Mouse (Mus musculus) erythroblast, adult 5-6 weeks (primary cell): ENCODE results near the gene BC048679. TPM values are rescaled to one million over a fixed set of nuclear protein-coding genes. Genes with fewer than 3 reads are reported as not detected.
"Not testable (repeated sequence)": the region's sequence is repeated elsewhere in the genome, so short reads cannot be mapped to it uniquely, and the experiment has no call there.

Experiments used
- ATAC-seq: replicated peaks from 2 replicates; pipeline ENCODE4 v1.8.0; 2016; ENCODE audit warnings: moderate number of reproducible peaks, mild to moderate bottlenecking, moderate TSS enrichment, inconsistent platforms; ENCODE audit not compliant: poor library complexity, low FRiP score, severe bottlenecking
- total RNA-seq, 2 experiments: library from RNA; stranded (forward) in 1 of 2; stranded (reverse) in 1 of 2; fragments of 150-400 nt in 1 of 2; fragments of 200-764, 138-1000 nt in 1 of 2; gene quantifications; 2 replicates each; pipeline versions ENCODE4 v1.2.3 to v1.2.4; 2015 to 2017; ENCODE audit warnings: low replicate concordance in 2 of 2

The BC048679 gene
- total RNA-seq, 2 experiments from 2014 or later, result not detected

DNA sequence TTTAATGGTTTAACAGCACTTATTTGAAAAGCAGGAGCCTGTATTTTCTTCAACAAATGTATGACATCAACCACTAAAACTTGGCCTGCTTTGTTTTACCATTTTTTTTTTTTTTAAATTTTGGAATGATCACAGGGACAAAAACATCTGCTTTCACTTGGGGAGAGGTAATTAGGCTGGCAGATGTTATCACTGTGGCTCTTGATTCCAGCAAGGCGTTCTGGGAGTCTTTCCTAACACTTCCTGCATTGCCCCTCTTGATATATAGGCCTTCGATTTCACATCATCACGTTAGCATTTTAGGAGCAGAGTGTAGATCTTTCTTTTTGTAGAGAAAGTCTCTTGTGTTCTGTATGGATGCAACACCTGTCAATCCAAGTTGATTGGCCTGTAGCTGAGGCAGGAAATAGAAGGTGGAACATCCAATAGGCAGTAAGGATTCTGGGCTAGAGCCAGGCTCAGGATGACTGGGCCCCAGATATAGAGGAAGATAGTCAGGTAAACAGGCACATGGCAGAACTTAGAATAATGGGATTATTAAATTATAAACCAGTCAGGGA, 18.5 kb downstream of the BC048679 start:
- ATAC-seq, result no peak

DNA sequence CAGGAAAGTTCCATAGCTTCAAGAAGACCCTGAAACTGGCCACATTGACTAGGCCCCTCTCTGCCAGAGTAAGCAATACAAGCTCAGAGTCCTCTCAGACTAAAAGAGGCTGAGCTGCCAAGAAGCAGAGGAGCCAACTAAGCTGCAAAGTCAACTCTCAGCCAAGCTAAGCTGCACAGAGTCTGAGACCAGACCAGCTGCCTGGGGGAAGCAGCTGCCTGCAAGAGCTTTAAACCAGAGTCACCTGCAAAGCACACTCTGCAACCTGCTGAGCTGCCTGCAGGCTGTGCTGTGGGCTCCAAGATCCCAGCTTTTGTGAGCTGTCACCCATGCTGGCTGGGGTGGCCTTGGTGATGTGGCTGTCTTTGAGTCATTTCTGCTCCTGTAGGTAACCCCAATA, 19.8 kb downstream of the BC048679 start:
- ATAC-seq, result not testable (repeated sequence)

DNA sequence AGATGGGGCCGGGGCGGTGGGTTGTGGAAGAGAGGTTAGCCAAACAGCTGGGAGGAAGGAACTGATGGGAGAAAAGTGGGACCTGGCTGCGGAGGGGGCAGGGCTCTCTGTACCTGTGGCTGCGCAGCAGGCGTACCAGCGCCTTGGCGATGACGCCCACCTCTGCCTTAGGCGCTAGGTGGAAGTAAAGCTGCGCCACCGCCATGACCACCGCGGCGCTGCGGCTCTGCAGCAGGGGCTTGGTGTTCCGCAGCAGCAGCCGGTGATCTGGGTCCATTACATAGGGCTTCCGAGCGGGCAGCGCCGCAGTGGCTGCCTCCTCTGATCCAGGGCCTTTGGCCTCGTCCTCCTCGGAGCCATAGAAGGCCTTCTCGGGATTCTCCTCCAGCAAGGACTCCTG, 21.2 kb downstream of the BC048679 start:
- ATAC-seq, result no peak

DNA sequence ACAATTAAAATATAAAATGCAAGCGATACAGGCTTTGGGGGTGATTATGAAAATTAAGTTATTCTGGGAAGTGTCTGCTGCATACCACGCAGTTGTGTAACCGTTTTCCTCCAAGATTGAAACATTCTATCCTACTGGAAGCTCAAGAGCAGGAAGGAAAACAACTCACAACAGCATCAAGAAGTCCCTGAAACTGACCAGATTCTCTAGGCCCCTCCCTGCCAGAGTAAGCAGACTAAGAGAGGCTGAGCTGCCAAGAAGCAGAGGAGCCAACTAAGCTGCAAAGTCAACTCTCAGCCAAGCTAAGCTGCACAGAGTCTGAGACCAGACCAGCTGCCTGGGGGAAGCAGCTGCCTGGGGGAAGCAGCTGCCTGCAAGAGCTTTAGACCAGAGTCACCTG, 22.9 kb downstream of the BC048679 start:
- no peak for ATAC-seq

DNA sequence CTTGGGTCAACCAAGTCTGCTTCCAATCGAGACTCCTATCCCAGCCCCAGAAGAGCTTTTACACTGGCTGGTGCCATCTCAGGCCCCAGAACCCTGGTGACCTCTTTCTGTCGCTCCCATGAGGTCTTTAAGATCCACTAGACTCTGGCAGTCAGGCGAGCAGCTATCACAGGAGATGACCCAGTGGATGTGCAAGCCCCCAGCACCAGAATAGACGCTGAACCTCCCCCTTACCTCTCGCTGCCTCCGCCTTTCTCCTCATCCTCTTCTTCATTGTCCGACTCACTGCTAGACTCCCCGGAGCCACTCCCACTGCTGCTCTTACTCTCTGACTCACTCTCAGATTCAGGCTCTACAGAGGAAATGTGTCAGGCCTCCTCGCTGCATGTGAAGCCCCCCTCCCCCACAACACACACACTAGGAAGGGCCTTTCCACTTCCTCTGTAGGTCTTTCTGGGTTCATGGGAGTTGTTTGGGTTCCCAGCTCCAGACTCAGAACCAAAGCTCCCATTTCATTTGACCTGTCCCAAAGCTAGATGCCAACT, 33.1 kb downstream of the BC048679 start:
- ATAC-seq, result no peak

DNA sequence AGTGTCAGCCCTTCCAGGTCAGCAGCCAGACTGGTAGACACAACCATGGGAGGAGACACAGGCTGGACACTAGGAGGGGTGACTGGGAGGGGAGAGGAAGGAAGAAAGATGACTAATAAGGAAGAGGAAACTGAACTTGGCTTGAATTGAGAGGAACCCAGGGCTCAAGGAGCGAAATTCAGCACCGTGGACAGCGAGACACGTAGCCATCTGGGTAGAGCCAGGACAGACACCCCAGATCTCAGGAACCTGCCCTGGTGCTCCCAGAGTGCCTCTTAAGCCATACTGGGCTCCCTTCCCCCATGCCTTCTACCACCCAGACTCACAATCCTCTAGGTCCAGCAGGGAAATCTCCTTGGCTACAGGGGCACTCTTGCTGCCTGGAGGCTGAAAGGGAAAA, 34.0 kb downstream of the BC048679 start:
- no peak for ATAC-seq

DNA sequence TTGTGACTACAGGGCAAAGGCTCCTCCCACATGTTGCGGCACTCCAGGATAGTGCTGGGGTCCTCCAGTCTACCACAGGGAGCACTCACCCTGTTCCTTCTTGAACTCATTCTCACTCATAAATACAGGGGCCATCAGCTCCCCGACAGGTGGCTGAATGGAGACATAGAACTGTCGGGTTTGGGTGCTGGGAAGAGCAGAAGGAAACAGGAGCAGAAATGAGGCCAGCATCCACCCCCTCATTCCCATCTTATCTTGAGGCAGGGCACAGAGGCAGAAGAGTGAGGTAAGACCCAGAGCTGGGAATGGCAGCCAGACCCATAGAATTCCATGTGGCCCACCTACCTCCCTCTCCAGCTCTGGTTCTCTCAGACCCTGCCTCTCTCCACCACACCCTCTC, 35.3 kb downstream of the BC048679 start:
- ATAC-seq, result no peak

DNA sequence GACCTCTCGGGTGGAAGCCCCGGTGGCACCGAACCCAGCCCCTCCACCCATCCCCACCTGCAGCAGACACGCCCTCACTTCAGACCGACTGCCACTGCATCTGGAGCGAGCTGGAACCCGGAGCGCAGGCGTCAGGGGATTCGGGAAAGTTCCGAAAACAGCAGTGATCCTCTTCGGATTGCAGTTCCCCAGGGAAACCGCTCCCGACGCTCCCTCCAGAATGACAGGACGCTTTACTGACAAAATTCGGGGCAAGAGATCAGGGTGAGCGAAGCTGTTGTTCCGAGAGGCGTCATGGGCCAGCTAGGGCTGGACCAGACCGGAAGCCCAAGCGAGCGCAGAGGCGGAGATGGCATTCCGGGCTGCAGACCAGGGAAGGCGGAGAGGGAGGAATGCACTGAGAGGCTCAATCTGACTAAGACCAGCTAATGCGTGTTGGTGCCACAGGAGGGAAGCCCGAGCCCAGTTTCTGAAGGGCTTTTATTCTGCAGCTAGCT, 42.9 kb downstream of the BC048679 start, which contains the start of gene Cpeb1:
Cpeb1 (minus strand) TSS at position 311 of the 497 bp plus-strand sequence.
- no peak for ATAC-seq

DNA sequence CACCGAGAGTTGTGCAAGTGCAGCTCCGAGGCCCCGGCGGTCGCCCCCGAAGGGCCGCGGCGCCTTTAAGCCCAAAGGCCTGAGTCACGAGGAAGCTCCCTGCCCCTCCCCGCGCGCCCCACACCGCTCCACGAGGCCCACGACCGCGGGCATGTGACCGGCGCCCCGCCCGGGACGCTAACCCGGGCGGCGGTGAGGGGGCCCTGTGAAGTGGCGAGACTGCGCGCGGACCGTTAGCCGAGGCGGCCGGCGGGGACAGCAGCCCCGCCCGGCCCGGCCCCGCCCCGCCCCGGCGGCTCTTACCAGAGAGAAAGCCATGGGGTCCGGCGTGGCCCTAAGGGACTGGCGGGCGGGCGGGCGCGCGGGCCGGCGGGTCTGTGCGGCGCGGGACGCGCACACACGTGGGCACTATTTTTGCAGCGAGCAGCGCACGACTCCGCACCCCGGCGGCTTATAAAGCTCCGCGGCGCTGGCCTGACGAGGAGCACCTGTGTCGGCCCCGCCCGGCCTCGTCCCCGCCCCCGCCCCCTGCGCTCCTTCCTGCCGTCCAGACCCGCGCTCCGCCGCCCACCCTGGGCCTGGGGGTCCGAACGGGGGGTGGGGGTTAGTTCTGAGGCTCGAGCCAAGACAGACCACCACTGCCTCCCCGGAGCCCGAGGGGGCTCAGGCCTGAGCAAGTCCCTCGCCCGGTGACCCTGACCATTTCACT, 43.6 kb downstream of the BC048679 start:
- no peak for ATAC-seq

DNA sequence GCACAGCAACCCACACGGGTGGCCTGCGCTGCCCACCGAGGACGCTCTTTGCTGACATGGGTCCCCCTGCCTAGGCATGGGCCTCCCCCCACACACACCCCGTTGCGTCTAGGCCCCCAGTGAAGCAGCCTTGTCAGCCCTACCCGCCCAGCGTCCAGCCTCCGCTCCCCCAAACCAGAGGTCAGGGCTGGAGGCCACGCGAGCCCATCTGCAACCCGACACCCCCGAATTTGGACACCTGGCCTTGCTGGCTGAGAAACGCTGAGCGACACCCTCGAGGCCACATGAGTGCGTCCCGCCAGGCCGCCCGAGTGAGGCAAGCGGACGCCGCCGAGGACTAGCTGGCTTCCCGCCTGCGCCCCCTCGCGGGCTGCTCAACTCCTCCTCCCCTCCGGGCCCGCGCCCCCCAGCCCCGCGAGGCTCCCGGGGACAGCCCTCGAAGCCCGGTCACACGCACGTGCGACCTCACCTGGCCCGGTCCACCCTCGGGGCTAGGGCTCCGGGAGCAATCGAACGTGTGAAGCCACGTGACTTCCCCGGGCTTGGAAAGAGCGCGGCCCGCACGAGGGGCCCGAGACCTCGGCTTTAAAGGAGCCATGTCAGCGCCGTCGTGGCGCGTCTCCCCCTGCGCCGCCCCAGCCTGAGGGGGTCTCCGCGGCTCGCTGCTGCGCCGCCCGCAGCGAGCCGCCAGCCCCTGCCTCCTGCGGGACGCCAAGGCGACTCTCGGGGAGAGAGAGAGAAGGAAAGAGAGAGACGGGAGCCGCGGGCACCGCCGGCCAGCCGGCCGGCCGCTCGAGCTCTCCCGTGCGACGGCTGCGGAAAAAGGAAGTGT, 44.4 kb downstream of the BC048679 start:
- ATAC-seq, result no peak; the same call in 1 of the 2 replicates

DNA sequence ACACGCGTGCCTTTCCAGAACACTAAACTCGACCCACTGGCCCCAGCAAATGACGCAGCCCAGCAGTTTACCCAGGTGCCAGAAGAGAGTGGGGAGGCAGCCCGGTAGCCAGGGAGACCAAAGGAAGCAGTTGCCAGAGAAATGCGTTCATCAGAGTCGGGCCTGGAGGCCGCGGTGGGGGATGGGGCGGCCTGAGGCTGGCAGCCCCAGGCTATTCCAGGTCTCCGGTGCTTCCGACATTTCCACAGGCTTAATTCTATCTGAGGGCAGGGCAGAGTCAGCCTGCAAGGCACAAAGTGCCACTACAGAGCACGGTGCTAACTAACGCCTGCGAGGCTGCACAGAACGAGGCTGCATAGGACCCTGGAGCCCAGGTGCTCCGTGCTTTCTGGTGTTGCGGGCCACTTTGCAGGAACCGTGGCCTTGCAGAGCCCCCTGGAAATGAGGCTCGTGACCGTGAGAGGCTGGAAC, 45.1 kb downstream of the BC048679 start:
- ATAC-seq, result no peak

Other genes starting within 250 kb of the BC048679 start
- gene Rps17, start 153.0 kb downstream of the BC048679 start, total RNA-seq (2015; ENCODE audit: low replicate concordance), result 779 and 843 TPM in 2 replicates
- gene Rps17, start 153.0 kb downstream of the BC048679 start, total RNA-seq (2017; ENCODE audit: low replicate concordance), result 542 and 565 TPM in 2 replicates
- gene Cpeb1, start 42.8 kb downstream of the BC048679 start, total RNA-seq (2015; ENCODE audit: low replicate concordance), result not detected in 2 replicates
- gene Cpeb1, start 42.8 kb downstream of the BC048679 start, total RNA-seq (2017; ENCODE audit: low replicate concordance), result not detected in 2 replicates
- not detected in 2 replicates for gene Ap3b2, start 4.4 kb downstream of the BC048679 start, total RNA-seq (2015; ENCODE audit: low replicate concordance)
- not detected in 2 replicates for gene Ap3b2, start 4.4 kb downstream of the BC048679 start, total RNA-seq (2017; ENCODE audit: low replicate concordance)
- gene Fsd2, start 68.7 kb upstream of the BC048679 start, total RNA-seq (2015; ENCODE audit: low replicate concordance), result 0.84 TPM in 1 of 2 replicates, not detected in the other
- gene Fsd2, start 68.7 kb upstream of the BC048679 start, total RNA-seq (2017; ENCODE audit: low replicate concordance), result 0.28 and 0.34 TPM in 2 replicates
- gene Whamm, start 73.0 kb upstream of the BC048679 start, total RNA-seq (2015; ENCODE audit: low replicate concordance), result 19.4 and 22.3 TPM in 2 replicates
- 40.6 and 47.5 TPM in 2 replicates for gene Whamm, start 73.0 kb upstream of the BC048679 start, total RNA-seq (2017; ENCODE audit: low replicate concordance)
- gene Homer2, start 209.2 kb upstream of the BC048679 start, total RNA-seq (2015; ENCODE audit: low replicate concordance), result not detected in 2 replicates
- gene Homer2, start 209.2 kb upstream of the BC048679 start, total RNA-seq (2017; ENCODE audit: low replicate concordance), result 0.56 TPM in 1 of 2 replicates, not detected in the other